Mouse (Mus musculus) urinary bladder, adult 2 months (tissue): ENCODE data around the gene Gpx1. TPM values are rescaled to one million over a fixed set of nuclear protein-coding genes. Genes with fewer than 3 reads are reported as not detected.
"Not testable (repeated sequence)": the region's sequence is repeated elsewhere in the genome, so short reads cannot be mapped to it uniquely, and the experiment has no call there.

ENCODE experiments used
- DNase-seq: peaks from one replicate; pipeline ENCODE4 v3.0.0; 2022; ENCODE audit warnings: low spot score
- polyA plus RNA-seq: library from polyadenylated mRNA; depleted of rRNA; stranded (reverse); fragments of >200 nt; gene quantifications from 2 replicates; pipeline ENCODE4 v1.2.3, GENCODE M21; 2012; rRNA removed

The Gpx1 gene
- 703 and 735 TPM in 2 replicates for polyA plus RNA-seq

- DNase-seq: peak; percentile 82
These were observed at the start of gene Gpx1 for GRCm38 (mm10) chr9:108338886-108339781. Gene Gpx1 (plus strand): TSS chr9:108338903.

DNA sequence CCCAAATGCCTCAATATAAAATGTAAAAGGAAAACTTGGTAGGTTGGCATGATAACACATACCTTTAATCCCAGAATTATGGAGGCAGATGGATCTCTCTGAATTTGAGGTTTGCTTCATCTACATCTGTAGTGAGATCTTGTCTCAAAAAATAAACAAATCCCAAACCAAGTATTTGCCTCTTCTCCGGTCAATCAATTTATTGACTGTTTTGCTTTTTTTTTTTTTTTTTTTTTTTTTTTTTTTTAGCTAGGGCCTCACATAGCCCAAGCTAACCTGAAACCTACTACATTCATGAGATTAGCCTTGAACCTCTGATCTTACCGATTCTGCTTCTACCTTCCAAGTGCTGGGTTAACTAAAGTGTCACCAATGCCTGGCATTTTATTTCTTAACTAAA, 49.4 kb upstream of the Gpx1 start:
- no peak for DNase-seq

- DNase-seq: peak; percentile 55
These were observed 48.5 kb upstream of the Gpx1 start, which contains the start of gene Nicn1 for GRCm38 (mm10) chr9:108290016-108290750. Gene Nicn1 (plus strand): TSS chr9:108290429.

- no peak for DNase-seq
These were observed 47.9 kb upstream of the Gpx1 start for GRCm38 (mm10) chr9:108290773-108291172.

DNA sequence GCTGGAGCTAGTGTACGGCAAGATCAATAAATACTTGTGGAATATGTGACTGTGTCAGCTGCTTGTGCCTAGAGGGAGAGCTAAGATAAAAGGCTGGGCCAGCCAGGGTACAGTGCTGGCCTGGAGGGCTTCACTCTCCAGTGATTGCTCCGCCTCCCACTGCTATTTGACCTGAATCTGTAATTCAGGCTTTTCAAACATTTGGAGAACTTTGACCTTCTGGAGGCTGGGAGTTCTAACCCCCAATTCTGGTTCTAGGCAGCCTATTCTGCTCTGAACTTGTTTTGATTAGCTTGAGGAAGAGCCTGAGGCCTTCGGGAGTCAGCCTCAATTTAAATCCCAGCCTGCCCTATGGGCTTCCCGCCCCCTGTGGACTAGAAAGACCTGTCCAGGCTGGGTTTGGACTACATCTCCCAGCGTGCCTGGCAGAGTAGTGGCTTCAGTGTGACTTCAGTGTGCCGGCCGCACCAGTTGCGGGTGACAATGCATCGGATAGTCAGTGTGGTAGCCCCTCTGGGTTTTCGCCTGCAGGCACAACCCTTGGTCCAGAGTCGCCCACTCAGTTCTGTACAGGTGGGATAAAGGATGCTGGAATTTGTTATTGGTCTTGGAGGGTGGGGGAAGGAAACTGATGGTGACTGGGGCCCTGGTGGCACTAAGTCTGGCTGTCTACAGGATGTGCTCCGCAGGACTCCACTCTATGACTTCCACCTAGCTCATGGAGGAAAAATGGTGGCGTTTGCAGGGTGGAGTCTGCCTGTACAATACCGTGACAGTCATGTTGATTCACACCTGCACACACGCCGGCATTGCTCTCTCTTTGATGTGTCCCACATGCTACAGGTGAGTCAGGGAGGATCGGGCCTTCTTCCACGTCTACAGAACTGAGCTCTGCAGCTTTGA, 42.0 kb upstream of the Gpx1 start, which contains the start of gene Amt:
Gene Amt (plus strand): TSS at position 401 of the 903 bp plus-strand sequence.
- no peak for DNase-seq

DNA sequence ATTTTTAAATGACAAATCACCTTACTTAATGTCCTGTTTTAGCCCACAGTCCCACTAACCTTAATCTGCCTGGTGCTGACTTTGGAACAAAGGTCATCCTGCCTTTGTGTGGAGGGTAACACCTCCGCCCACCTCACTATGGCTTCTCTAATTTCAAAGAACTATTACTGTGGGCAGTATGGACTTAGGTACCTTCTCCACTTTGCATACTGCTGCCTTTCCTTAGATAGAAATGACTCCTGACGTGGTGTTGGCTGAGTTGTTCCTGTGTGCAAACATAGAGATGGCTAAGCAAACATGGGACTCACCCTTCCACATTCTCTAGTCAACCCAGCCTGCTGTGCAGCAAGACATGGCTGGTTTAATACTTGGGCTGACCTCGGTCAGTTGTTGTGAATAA, 36.9 kb upstream of the Gpx1 start:
- no peak for DNase-seq

DNA sequence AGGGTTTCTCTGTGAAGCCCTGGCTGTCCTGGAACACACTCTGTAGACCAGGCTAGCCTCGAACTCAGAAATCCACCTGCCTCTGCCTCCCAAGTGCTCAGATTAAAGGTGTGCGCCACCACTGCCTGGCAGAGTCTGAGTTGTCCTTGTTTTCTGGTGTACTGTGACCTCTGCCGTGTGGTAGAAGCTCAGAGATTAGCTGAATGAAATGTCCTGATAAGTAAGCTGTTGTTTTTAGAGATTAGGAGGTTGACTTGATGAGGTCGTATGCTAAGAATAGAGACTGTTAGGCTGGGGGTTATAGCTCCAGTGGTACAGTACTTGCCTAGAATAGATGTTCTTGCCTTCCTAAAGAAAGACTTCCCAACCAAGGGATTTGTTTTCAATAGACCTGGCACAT, 34.0 kb upstream of the Gpx1 start:
- no peak for DNase-seq

- DNase-seq: no peak
These were observed 33.5 kb upstream of the Gpx1 start for GRCm38 (mm10) chr9:108305170-108305569.

- DNase-seq: peak; percentile 93
These were observed 32.8 kb upstream of the Gpx1 start, which contains the start of the genes Rhoa and Tcta for GRCm38 (mm10) chr9:108305629-108306520. Gene Rhoa (plus strand): TSS chr9:108306129. Gene Tcta (minus strand): TSS chr9:108306160.

GRCm38 (mm10) chr9:108306571-108306980, 32.1 kb upstream of the Gpx1 start:
- no peak for DNase-seq

- no peak for DNase-seq
These were observed 31.5 kb upstream of the Gpx1 start for GRCm38 (mm10) chr9:108307021-108307807.

GRCm38 (mm10) chr9:108308141-108308540, 30.6 kb upstream of the Gpx1 start:
- no peak for DNase-seq

GRCm38 (mm10) chr9:108317572-108317971, 21.1 kb upstream of the Gpx1 start:
- DNase-seq: no peak

DNA sequence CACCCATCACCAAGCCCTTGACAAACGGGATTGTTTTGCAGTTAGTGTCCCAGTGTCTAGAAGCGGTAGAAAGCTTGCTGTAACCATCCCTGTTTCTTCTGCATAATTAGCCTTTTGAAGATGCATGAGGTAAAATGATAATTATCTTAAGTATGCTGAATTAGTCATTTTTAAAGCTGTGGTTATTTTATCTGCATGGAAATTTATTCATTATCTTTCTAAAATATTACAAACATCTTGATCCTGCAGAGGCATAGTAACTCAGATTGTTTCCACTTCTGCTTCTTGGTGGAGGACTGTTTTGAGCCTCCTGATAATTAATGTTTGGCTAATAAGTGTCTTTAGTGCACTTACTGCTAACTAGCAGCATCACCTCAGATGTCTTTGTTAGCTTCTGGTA, 20.2 kb upstream of the Gpx1 start:
- DNase-seq: no peak

GRCm38 (mm10) chr9:108322054-108322453, 16.6 kb upstream of the Gpx1 start:
- DNase-seq: not testable (repeated sequence)

- no peak for DNase-seq
These were observed 13.9 kb upstream of the Gpx1 start for GRCm38 (mm10) chr9:108324784-108325183.

GRCm38 (mm10) chr9:108325811-108326210, 12.9 kb upstream of the Gpx1 start:
- no peak for DNase-seq

DNA sequence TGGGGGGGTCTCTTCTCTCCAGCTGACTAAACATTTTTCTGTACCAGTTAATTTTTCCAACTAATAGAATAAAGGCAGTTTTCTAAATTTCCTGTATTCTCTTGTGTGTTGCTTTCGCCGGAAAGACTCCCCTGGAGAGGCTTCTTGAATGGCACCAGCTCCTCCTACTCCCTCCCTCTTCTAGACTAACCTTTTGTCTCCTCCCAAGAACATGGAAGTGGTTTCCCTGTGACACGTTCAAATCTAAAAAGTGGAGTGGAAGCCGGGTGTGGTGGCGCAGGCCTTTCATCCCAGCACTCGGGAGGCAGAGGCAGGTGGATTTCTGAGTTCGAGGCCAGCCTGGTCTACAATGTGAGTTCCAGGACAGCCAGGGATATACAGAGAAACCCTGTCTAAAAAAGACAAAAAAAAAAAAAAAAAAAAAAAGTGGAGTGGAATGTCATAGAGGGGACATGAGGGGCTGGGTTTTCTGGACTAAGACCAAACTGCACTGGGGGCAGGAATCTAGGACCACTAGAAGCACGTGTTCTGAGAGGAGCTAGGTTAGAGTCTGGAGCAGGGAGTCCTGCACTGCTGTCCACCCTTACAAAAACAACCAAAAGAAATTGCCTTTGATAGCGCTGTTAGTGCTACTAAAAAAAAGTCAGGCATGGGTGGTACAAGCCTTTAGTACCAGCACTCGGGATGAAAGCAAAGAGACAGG, 704 bp upstream of the Gpx1 start:
- DNase-seq: no peak

DNA sequence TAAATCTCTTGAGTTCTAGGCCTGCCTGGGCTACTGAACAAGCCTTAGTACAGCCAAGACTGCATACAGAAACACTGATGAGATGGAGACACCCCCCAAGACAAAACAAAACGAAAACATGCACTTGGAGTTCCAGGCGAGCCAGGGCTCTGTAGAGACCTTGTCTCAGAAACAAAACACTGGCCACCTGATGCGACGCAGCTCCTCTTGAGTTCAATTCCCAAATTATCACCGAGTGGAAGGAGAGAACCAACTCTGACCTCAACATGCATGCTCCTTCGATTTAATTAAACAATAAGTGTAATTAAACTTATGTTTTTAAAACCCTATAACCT, 185 bp upstream of the Gpx1 start:
- DNase-seq: no peak
